Mouse (Mus musculus) stomach, postnatal 0 days (tissue): ENCODE results near the gene Cldn1. TPM values are rescaled to one million over a fixed set of nuclear protein-coding genes. Genes with fewer than 3 reads are reported as not detected.
A peak's percentile ranks its signal among the peaks of the same experiment; 100 is the strongest.

Source experiments
- ATAC-seq: fragments of 200-750 bp; cut with Nextera tagmentation; 2 replicates; pipeline ENCODE4 v1.8.0; 2017; ENCODE audit not compliant: low FRiP score, low TSS enrichment
- DNase-seq: peaks from one replicate; pipeline ENCODE4 v3.0.0-alpha.2; 2016; ENCODE audit warnings: low spot score
- H3K27ac ChIP-seq: fragments of 300-500 bp; sonication (generic); replicated peaks from 2 replicates; pipeline ENCODE4 v1.5.1; 2014; ENCODE audit warnings: mild to moderate bottlenecking, control low read depth
- H3K27me3 ChIP-seq: fragments of 300-500 bp; sonication (generic); 2 replicates; pipeline ENCODE4 v1.6.1; 2014; ENCODE audit warnings: low read length; ENCODE audit not compliant: control insufficient read depth, insufficient read depth
- H3K36me3 ChIP-seq: fragments of 300-500 bp; sonication (generic); 2 replicates; pipeline ENCODE4 v1.6.1; 2014; ENCODE audit warnings: low read length, mixed read lengths; ENCODE audit not compliant: control insufficient read depth, insufficient read depth
- H3K4me1 ChIP-seq: fragments of 300-500 bp; sonication (generic); replicated peaks from 2 replicates; pipeline ENCODE4 v1.6.1; 2014; ENCODE audit warnings: antibody characterized with exemption; ENCODE audit not compliant: control insufficient read depth, insufficient read depth
- H3K4me2 ChIP-seq: fragments of 300-500 bp; sonication (generic); replicated peaks from 2 replicates; pipeline ENCODE4 v1.6.1; 2014; ENCODE audit warnings: low read depth, mild to moderate bottlenecking, control low read depth, moderate library complexity
- H3K4me3 ChIP-seq: fragments of 300-500 bp; sonication (generic); 2 replicates; pipeline ENCODE4 v1.5.1; 2014; ENCODE audit warnings: low read depth, low read length, control low read depth
- H3K9ac ChIP-seq: fragments of 300-500 bp; sonication (generic); 2 replicates; pipeline ENCODE4 v1.6.1; 2014; ENCODE audit warnings: mild to moderate bottlenecking, low read length, control low read depth, mixed read lengths
- H3K9me3 ChIP-seq: fragments of 300-500 bp; sonication (generic); 2 replicates; pipeline ENCODE4 v1.6.1; 2016; ENCODE audit warnings: low read length; ENCODE audit not compliant: control insufficient read depth
- CTCF ChIP-seq: IDR thresholded peaks from 2 replicates; pipeline ENCODE4 v1.5.1; 2016; ENCODE audit warnings: antibody characterized with exemption, low read depth, mild to moderate bottlenecking, moderate library complexity
- EP300 ChIP-seq: optimal IDR thresholded peaks from 2 replicates; pipeline ENCODE3; 2016; ENCODE audit warnings: antibody characterized with exemption
- WGBS: fragments of 180-500 bp; shearing (Covaris S2); extraction: QIAGEN DNeasy Blood & Tissue Kit; methylation state at CpG from one replicate; pipeline ENCODE4 v1.1.7; 2014; 5-methylcytosine and 5-hydroxymethylcytosine counted together
- polyA plus RNA-seq: library from polyadenylated mRNA; unstranded; fragments of >200 nt; fragmentation: Nextera tagmentation; extraction: Ambion mirVana; gene quantifications from 2 replicates; pipeline ENCODE4 v1.2.1, GENCODE M21; 2015

Gene Cldn1
- polyA plus RNA-seq, 1 experiment from 2014 or later: 14.1 TPM

DNA sequence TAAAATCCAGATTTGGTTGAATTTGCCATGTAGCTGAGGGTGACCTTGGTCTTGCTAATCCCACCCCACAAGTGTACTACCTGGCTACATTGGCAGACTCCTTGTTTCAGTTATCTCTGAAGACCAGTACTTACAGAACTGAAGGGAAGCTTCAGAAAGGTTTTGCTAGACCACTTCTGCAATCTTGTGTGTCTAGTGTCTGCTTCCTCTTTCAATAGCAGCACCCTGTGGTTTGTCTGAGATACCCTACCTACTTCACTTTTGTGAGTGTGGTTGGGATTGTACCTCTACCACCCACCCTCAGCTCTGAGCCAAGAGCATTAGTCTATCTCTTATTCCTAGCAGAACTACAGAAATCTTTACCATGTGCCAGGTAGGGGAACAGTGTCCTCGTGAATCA, 22.8 kb downstream of the Cldn1 start:
- H3K27me3 ChIP-seq: no peaks in the 10 kb centered on the region
- ATAC-seq: no peak
- no peak for TF ChIP-seq CTCF
- no peak for TF ChIP-seq EP300
- 70% methylated on average over 1 of the region's 1 CpGs for WGBS
- no peak overlapping the region for H3K4me2 ChIP-seq
- H3K27ac ChIP-seq: no peak overlapping the region
- no peak overlapping the region for H3K4me3 ChIP-seq
- no peaks in the 10 kb centered on the region for H3K4me1 ChIP-seq
- H3K9ac ChIP-seq: no peak overlapping the region
- H3K9me3 ChIP-seq: no peaks in the 10 kb centered on the region
- no peaks in the 10 kb centered on the region for H3K36me3 ChIP-seq
- DNase-seq: no peak

DNA sequence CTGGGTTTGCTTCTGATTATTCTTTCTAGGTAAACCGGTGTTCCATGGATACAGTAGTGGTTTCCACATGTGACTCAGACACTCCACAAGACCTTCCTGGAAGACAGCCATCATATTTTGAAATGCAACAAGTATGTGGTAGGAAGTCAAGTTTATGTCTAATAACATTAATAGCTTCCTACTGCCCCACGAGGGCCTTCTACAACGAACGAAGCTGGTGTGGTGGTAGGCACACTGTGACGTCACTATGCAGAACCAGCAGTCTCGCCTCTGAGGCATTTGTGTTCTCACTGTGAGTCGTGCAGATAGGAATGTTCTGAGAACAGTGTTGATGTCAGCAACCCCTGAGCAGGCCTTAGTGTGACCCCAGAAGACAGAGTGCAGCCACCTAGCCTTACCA, 55.4 kb downstream of the Cldn1 start:
- H3K9me3 ChIP-seq: no peaks in the 10 kb centered on the region
- no peaks in the 10 kb centered on the region for H3K27me3 ChIP-seq
- TF ChIP-seq EP300: no peak
- TF ChIP-seq CTCF: no peak
- H3K4me1 ChIP-seq: no peaks in the 10 kb centered on the region
- no peak overlapping the region for H3K4me3 ChIP-seq
- no peak overlapping the region for H3K9ac ChIP-seq
- no peak for DNase-seq
- no peak; the same call in 1 of the 2 replicates for ATAC-seq
- no peaks in the 10 kb centered on the region for H3K36me3 ChIP-seq
- H3K27ac ChIP-seq: no peak overlapping the region
- H3K4me2 ChIP-seq: no peak overlapping the region
- WGBS: 36% methylated on average over 7 of the region's 7 CpGs

DNA sequence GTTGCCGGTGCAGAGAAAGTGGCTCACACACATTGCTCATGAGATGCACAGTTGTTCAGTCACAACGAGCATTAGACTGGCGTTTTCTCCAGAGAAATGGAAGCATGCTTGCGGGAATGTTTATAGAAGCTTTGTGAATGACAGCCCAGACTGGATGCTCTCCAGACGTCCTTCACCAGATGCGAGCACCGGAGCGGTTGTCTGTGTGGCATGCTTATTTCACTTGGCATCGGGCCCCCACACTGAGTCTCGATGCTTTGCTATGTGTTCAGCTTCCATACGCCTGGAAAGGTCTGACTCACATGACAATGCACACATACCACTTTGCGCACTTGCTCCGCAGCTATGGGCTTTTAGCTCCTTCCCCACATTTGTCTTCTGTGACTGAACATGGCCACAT, 56.8 kb downstream of the Cldn1 start:
- Histone ChIP-seq H3K9ac (no peak overlapping the region), H3K27me3 (no peaks in the 10 kb centered on the region), H3K4me3 (no peak overlapping the region), H3K36me3 (no peaks in the 10 kb centered on the region), H3K27ac (no peak overlapping the region), H3K4me2 (0 out of 2 replicates have a peak overlapping the region, but pooled peaks have one; percentile 2), H3K4me1 (no peaks in the 10 kb centered on the region), H3K9me3 (no peaks in the 10 kb centered on the region)
- DNase-seq: no peak
- ATAC-seq: no peak
- 40% methylated on average over 13 of the region's 13 CpGs for WGBS
- TF ChIP-seq EP300 (no peak), CTCF (no peak)

DNA sequence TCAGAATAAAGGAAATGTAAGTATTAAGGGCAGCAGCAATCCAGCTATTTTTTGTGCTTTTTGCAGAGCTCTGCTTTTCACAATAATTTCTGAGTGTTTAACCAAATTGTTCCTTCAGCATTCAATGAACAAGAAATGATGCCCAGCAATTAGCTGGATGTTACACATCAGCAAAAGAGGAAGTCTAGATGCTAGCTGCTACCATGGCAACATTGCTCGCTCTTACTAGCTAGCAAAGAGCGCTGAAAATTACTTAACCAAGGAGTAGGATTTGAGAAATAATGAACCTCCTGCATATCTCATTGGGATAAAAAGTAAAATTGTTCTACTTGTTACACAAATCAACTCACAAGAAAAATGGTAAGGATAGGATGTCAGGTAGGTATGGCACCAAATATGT, 62.2 kb downstream of the Cldn1 start:
- no peaks in the 10 kb centered on the region for H3K27me3 ChIP-seq
- 87% methylated on average over 2 of the region's 2 CpGs for WGBS
- TF ChIP-seq EP300: no peak
- no peak for TF ChIP-seq CTCF
- H3K4me1 ChIP-seq: no peaks in the 10 kb centered on the region
- no peaks in the 10 kb centered on the region for H3K9me3 ChIP-seq
- no peak for ATAC-seq
- no peak overlapping the region for H3K4me3 ChIP-seq
- no peak overlapping the region for H3K9ac ChIP-seq
- DNase-seq: no peak
- H3K4me2 ChIP-seq: no peak overlapping the region
- no peaks in the 10 kb centered on the region for H3K36me3 ChIP-seq
- no peak overlapping the region for H3K27ac ChIP-seq

Other genes with a start within 250 kb of the Cldn1 start
- not detected in 2 replicates for gene Cldn16, start 91.3 kb upstream of the Cldn1 start, polyA plus RNA-seq
- not detected in 2 replicates for gene Tmem207, start 154.9 kb upstream of the Cldn1 start, polyA plus RNA-seq
- gene Il1rap, start 209.9 kb upstream of the Cldn1 start, polyA plus RNA-seq: 4.4 TPM in 2 replicates